Mouse (Mus musculus) erythroblast, adult 5-6 weeks (primary cell): ENCODE measurements around the gene Acad10. TPM values are rescaled to one million over a fixed set of nuclear protein-coding genes. Genes with fewer than 3 reads are reported as not detected.

Experiments
- ATAC-seq: replicated peaks from 2 replicates; pipeline ENCODE4 v1.8.0; 2016; ENCODE audit warnings: moderate number of reproducible peaks, mild to moderate bottlenecking, moderate TSS enrichment, inconsistent platforms; ENCODE audit not compliant: poor library complexity, low FRiP score, severe bottlenecking
- total RNA-seq, 2 experiments: library from RNA; stranded (forward) in 1 of 2; stranded (reverse) in 1 of 2; fragments of 150-400 nt in 1 of 2; fragments of 200-764, 138-1000 nt in 1 of 2; gene quantifications; 2 replicates each; pipeline versions ENCODE4 v1.2.3 to v1.2.4; 2015 to 2017; ENCODE audit warnings: low replicate concordance in 2 of 2

Acad10 gene
- total RNA-seq, 2 experiments from 2014 or later, result 0.26 to 3.7 TPM

- peak; percentile 81 for ATAC-seq
These were observed 58.6 kb downstream of the Acad10 start for GRCm38 (mm10) chr5:121601547-121602299.

DNA sequence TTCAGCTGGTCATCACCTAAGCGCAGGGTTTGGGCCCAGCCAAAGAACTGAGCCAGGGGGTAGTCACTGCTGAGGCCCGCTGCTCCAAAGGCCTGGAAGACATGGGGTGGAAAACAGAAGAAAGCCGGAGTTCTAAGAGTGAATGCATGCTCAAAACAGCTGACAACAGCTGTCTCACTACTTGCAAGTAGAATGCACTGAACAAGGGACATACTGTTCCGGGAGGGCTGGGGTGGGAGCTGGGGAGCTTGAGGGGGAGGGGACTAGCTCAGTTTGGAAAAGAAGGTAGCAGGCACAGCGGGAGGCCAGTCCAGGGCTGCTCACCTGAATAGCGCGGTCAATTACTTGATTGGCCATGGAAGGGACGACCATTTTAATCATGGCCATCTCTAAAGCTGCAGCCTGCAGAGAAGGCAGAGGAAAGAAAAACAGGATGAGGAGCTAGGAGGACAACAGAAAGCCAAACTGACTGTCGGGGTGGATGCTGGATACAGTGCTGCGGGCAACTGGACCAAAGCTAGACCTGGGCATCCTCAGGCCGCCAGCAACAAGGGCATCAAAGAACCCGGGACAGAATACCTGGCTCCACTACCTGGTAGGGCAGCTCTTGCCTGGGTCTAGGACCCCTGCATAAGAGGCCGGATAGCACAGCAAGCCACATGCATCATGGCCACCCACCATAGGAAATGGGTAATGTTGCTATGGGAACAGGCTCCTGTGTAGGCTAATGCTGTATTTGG is 61.3 kb downstream of the Acad10 start:
- no peak for ATAC-seq

GRCm38 (mm10) chr5:121597991-121598537 is 62.2 kb downstream of the Acad10 start:
- no peak for ATAC-seq

- no peak for ATAC-seq
These were observed 63.0 kb downstream of the Acad10 start for GRCm38 (mm10) chr5:121597332-121597731.

- ATAC-seq, result no peak
These were observed 64.1 kb downstream of the Acad10 start for GRCm38 (mm10) chr5:121596226-121596625.

GRCm38 (mm10) chr5:121595758-121596157 is 64.6 kb downstream of the Acad10 start:
- ATAC-seq, result no peak

DNA sequence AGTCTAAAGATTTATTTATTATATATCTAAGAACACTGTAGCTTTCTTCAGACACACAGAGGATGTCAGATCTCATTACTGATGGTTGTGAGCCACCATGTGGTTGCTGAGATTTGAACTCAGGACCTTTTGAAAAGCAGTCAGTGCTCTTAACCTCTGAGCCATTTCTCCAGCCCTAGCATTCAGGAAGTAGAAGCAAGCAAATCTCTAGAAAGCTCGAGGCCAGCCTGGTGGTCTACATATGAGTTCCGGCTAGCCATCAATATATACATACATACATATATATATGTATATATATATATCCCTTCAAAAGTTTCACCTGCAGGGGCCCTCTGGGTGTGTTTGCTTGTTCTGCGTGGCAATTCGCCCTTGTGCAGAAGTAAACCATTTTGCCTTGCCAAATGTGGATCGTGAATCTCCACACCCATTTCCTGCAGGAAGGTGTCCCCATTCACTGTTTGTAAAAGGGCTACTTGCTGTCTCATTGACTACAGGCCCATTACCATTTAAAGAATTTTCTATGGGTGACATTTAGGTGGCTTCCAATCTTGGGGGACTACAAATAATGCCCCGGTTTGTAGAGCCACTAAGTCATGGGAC is 65.5 kb downstream of the Acad10 start:
- ATAC-seq, result no peak

GRCm38 (mm10) chr5:121593451-121594401 is 66.6 kb downstream of the Acad10 start, which contains the start of gene Aldh2:
TSS of gene Aldh2 (minus strand) at chr5:121593824.
- peak; percentile 85 for ATAC-seq

- ATAC-seq, result no peak
These were observed 67.4 kb downstream of the Acad10 start for GRCm38 (mm10) chr5:121592816-121593407.

DNA sequence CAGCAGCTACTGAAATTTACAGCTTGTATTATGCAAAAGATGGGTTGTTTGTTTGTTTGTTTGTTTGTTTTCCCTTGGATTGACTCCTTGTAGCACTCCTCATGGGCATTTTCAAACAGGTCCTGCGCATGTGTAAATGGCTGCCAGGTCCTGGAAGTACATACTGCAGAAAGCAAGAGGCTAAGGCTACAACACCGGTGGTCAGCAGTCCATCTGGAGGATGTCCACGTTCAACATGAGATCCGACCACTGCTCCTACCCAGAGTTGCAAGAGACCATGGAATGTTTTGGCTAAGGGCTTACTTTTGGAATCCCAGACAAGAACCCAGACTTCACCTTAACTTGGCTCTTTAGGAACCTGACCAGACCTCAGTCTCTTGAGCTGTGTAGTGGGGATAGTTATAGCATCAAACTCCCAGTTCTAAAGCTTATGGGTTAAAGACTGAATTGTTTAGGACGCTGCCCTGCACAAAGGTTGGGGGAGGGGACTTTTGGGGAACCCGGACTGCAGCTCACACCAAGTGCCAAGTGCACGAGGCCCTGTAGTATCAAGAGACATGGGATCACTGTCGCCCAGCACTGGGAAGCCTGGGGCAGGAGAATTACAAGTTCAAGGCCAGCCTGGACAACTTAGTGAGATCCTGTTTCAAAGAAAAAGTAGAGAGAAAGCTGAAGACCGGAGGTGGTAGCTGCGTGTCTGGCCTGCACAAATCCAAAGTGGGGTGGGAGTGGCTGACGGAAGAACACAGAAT is 68.1 kb downstream of the Acad10 start:
- ATAC-seq, result no peak

- ATAC-seq, result no peak
These were observed 68.8 kb downstream of the Acad10 start for GRCm38 (mm10) chr5:121591417-121592063.

DNA sequence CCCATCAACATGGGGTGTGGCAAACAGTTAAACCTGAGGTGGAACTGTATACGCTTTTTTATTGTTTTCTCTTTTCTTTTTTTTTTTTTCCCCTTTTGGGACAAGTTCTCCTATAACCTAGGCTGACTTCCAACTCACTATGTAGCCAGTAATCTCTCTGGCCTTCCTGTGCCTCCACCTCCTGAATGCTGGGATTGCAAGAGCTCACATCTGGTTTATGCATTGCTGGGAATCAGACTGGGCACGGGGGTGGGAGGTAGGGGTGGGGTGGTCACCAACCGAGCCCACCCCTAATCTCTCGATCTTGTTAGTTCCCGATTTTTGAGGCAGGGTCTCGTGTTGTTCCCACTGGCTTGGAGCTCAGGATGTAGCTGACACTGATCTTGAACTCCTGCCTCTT is 70.4 kb downstream of the Acad10 start:
- ATAC-seq, result no peak

GRCm38 (mm10) chr5:121586400-121587039 is 73.8 kb downstream of the Acad10 start:
- ATAC-seq, result no peak

DNA sequence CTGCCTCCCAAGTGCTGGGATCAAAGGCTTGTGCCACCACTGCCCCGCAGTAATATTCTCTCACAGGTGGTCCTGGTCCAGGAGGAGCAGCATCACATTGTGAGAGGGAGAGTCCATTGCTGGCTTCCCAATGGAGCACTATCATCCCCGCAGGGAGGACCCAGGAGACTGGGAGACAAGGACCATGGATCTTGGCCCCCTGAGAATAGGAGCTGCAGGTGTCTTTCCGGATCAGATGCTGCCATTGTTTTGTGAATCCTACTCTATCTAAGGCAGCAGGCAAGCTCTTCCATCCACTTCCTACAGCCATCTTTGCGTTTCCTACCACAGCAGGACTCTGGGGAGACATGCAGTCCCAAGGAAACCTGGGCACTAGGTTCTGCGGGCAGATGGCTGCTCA is 74.6 kb downstream of the Acad10 start:
- no peak for ATAC-seq

GRCm38 (mm10) chr5:121585005-121585404 is 75.3 kb downstream of the Acad10 start:
- ATAC-seq, result no peak

GRCm38 (mm10) chr5:121583765-121584501 is 76.4 kb downstream of the Acad10 start:
- peak; percentile 77 for ATAC-seq

DNA sequence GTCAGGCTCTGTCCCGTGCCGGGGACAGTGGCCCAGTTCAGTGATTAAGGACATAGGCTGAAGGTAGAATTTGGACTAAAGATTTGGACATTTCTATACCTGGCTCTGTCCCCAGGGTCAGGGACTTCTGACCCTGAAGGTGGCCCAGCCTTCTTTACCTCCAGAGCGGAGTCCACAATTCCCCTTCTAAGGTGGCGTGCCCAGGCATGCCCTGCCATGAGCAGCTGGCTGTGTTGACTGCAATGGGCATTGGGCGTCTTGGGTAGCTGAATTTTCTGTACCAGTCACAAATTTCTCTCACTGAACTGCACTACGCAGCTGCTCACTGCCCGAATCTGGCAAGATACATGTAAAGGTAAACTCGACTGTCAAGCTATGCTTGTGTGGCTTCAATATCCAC is 78.4 kb downstream of the Acad10 start:
- ATAC-seq, result no peak
